Mouse (Mus musculus) liver, embryonic 14.5 days (tissue): ENCODE results near the gene Arhgap5. TPM values are rescaled to one million over a fixed set of nuclear protein-coding genes. Genes with fewer than 3 reads are reported as not detected.

Experiments used
- ATAC-seq: fragments of 200-750 bp; cut with Nextera tagmentation; 2 replicates; pipeline ENCODE4 v1.8.0; 2017; ENCODE audit warnings: moderate number of reproducible peaks, mild to moderate bottlenecking, moderate library complexity; ENCODE audit not compliant: insufficient read depth
- DNase-seq, 3 experiments: peaks; one replicate each; pipeline ENCODE4 v3.0.0-alpha.2; 2012 to 2013; ENCODE audit warnings: low read depth in 3 of 3, low spot score in 3 of 3
- H3K27ac ChIP-seq: fragments of 300-500 bp; sonication (generic); 2 replicates; pipeline ENCODE4 v1.5.1; 2014; ENCODE audit warnings: moderate library complexity, mild to moderate bottlenecking, control low read depth, inconsistent platforms
- H3K27me3 ChIP-seq: fragments of 300-500 bp; sonication (generic); 2 replicates; pipeline ENCODE4 v1.6.1; 2014; ENCODE audit warnings: mild to moderate bottlenecking, low read length, moderate library complexity; ENCODE audit not compliant: control insufficient read depth, insufficient read depth
- H3K36me3 ChIP-seq: fragments of 300-500 bp; sonication (generic); replicated peaks from 2 replicates; pipeline ENCODE4 v1.6.1; 2014; ENCODE audit warnings: low read depth; ENCODE audit not compliant: control insufficient read depth, insufficient read depth
- H3K4me1 ChIP-seq, 2 experiments: fragments of 200-500 bp in 1 of 2; fragments of 300-500 bp in 1 of 2; sonication (generic) in 1 of 2; replicated peaks; 2 replicates each; pipeline ENCODE4 v1.6.1; 2012 to 2014; ENCODE audit warnings: antibody characterized with exemption in 1 of 2, inconsistent platforms in 1 of 2, low read length in 1 of 2; ENCODE audit not compliant: control insufficient read depth in 2 of 2, insufficient read depth in 2 of 2
- H3K4me2 ChIP-seq: fragments of 300-500 bp; sonication (generic); 2 replicates; pipeline ENCODE4 v1.6.1; 2014; ENCODE audit warnings: low read depth, mild to moderate bottlenecking, control low read depth, moderate library complexity
- H3K4me3 ChIP-seq, 2 experiments: fragments of 200-500 bp in 1 of 2; fragments of 300-500 bp in 1 of 2; sonication (generic) in 1 of 2; 2 replicates each; pipeline ENCODE4 v1.5.1; 2012 to 2014; ENCODE audit warnings: low read depth in 2 of 2, low read length in 2 of 2, mild to moderate bottlenecking in 2 of 2, control low read depth in 1 of 2, inconsistent platforms in 1 of 2, moderate library complexity in 1 of 2; ENCODE audit not compliant: insufficient read depth in 1 of 2
- H3K9ac ChIP-seq: fragments of 300-500 bp; sonication (generic); replicated peaks from 2 replicates; pipeline ENCODE4 v1.6.1; 2014; ENCODE audit warnings: mild to moderate bottlenecking, control low read depth, moderate library complexity
- H3K9me3 ChIP-seq: fragments of 300-500 bp; sonication (generic); 2 replicates; pipeline ENCODE4 v1.6.1; 2016; ENCODE audit warnings: low read length, mixed read lengths; ENCODE audit not compliant: control insufficient read depth
- CTCF ChIP-seq: IDR thresholded peaks from 2 replicates; pipeline ENCODE4 v1.5.1; 2016; ENCODE audit warnings: antibody characterized with exemption, low read depth, control low read depth
- EP300 ChIP-seq: IDR thresholded peaks from 2 replicates; pipeline ENCODE4 v1.6.1; 2016; ENCODE audit warnings: antibody characterized with exemption, low read depth
- WGBS: fragments of 180-500 bp; shearing (Covaris S2); extraction: QIAGEN DNeasy Blood & Tissue Kit; methylation state at CpG from one replicate; pipeline ENCODE4 v1.1.7; 2014; ENCODE audit not compliant: insufficient replicate concordance; 5-methylcytosine and 5-hydroxymethylcytosine counted together
- polyA plus RNA-seq, 2 experiments: library from polyadenylated mRNA; depleted of rRNA in 1 of 2; stranded (reverse) in 1 of 2; unstranded in 1 of 2; fragments of >200 nt; fragmentation: Nextera tagmentation in 1 of 2; extraction: Ambion mirVana in 1 of 2; gene quantifications; 2 replicates each; pipeline versions ENCODE4 v1.2.1 to v1.2.3; 2012 to 2014

The Arhgap5 gene
- polyA plus RNA-seq, 2 experiments = 3.5 to 7.8 TPM

- no peak overlapping the region for H3K4me3 ChIP-seq
- H3K27me3 ChIP-seq = no peaks in the 10 kb centered on the region
- H3K4me2 ChIP-seq = no peak overlapping the region
- no peaks in the 10 kb centered on the region for H3K36me3 ChIP-seq
- H3K4me1 ChIP-seq = peaks cover 3 to 5% of the 10 kb centered on the region in 2 experiments; a peak in 3 of 4 replicates
- H3K27ac ChIP-seq = no peak overlapping the region
- ATAC-seq (no peak), DNase-seq (no peak)
- no peaks in the 10 kb centered on the region for H3K9me3 ChIP-seq
- no peak overlapping the region for H3K9ac ChIP-seq
- TF ChIP-seq EP300 (no peak), CTCF (no peak)
- 28% methylated on average over 4 of the region's 4 CpGs for WGBS
These were observed 103.6 kb downstream of the Arhgap5 start for GRCm38 (mm10) chr12:52607411-52607810.

- H3K4me1 ChIP-seq = no peaks in the 10 kb centered on the region
- H3K36me3 ChIP-seq = no peaks in the 10 kb centered on the region
- no peak for ATAC-seq
- H3K9ac ChIP-seq = no peak overlapping the region
- no peaks in the 10 kb centered on the region for H3K9me3 ChIP-seq
- no peak for TF ChIP-seq CTCF
- TF ChIP-seq EP300 = no peak
- no peak overlapping the region for H3K27ac ChIP-seq
- no peaks in the 10 kb centered on the region for H3K27me3 ChIP-seq
- 53% methylated on average over 3 of the region's 3 CpGs for WGBS
- no peak overlapping the region for H3K4me2 ChIP-seq
- no peak overlapping the region for H3K4me3 ChIP-seq
- DNase-seq = no peak
These were observed 111.9 kb downstream of the Arhgap5 start for GRCm38 (mm10) chr12:52615703-52616102.

GRCm38 (mm10) chr12:52618418-52619040 is 114.8 kb downstream of the Arhgap5 start:
- no peak for DNase-seq
- no peak overlapping the region for H3K27ac ChIP-seq
- 54% methylated on average over 5 of the region's 5 CpGs for WGBS

GRCm38 (mm10) chr12:52619644-52620043 is 115.9 kb downstream of the Arhgap5 start:
- DNase-seq = no peak
- H3K9me3 ChIP-seq = no peaks in the 10 kb centered on the region
- H3K9ac ChIP-seq = no peak overlapping the region
- H3K4me2 ChIP-seq = no peak overlapping the region
- H3K27me3 ChIP-seq = no peaks in the 10 kb centered on the region
- H3K4me3 ChIP-seq = no peak overlapping the region
- TF ChIP-seq EP300 (no peak), CTCF (no peak)
- no peak overlapping the region for H3K27ac ChIP-seq
- ATAC-seq = no peak
- no peaks in the 10 kb centered on the region for H3K4me1 ChIP-seq
- no peaks in the 10 kb centered on the region for H3K36me3 ChIP-seq

More at GRCm38 (mm10) chr12:52618418-52619040, 114.8 kb downstream of the Arhgap5 start:
- Histone ChIP-seq H3K9ac (no peak overlapping the region), H3K4me2 (no peak overlapping the region), H3K9me3 (no peaks in the 10 kb centered on the region), H3K27me3 (no peaks in the 10 kb centered on the region), H3K36me3 (no peaks in the 10 kb centered on the region), H3K4me3 (no peak overlapping the region), H3K4me1 (no peaks in the 10 kb centered on the region)
- ATAC-seq = no peak
- peak; percentile 25; the same call in 1 of the 2 replicates for TF ChIP-seq CTCF
- TF ChIP-seq EP300 = no peak

Other genes with a start within 250 kb of the Arhgap5 start
- gene Akap6, start 195.4 kb downstream of the Arhgap5 start, polyA plus RNA-seq (2012; rRNA removed) = 0.01 TPM in 2 replicates
- gene Akap6, start 195.4 kb downstream of the Arhgap5 start, polyA plus RNA-seq (2014; fragmentation: Nextera tagmentation; extraction: Ambion mirVana) = under 0.01 TPM in 1 of 2 replicates, not detected in the other